Mouse (Mus musculus): ENCODE data around the gene Gm28778. TPM values are rescaled to one million over a fixed set of nuclear protein-coding genes. Genes with fewer than 3 reads are reported as not detected.
A peak's percentile ranks its signal among the peaks of the same experiment; 100 is the strongest.
"Not testable (repeated sequence)": the region's sequence is repeated elsewhere in the genome, so short reads cannot be mapped to it uniquely, and the experiment has no call there.

The Gm28778 gene
- polyA plus RNA-seq, 1 experiment from 2014 or later, result not detected

DNA sequence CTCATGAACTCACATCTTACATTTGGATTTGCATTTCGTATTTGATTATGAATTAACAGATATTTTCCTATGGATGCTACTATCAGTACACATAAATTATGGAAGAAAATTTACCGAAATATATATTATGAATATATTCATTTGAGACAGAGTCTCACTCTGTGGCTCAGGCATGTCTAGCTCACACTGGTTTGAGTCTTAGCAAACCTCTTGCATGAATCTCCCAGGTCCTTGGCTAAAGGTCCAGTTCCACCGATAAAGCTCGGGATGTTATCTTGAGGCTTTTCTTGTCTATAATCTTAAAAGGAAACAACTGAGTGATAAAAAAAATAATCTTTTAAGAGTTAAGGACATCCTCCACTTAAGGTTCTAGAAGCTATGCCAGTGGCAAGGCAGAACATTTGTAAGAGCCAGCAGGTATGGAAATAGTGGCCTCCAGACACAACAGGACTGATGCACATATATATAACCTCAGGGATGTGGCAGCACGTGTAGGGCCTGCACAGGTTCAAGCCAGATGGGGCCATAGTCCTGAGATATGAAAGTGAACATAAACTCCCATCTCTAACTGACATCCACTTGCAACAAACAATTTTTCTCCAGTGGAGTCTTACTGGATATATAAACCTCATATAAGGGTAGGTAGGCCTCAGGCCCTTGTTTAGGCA is 28.1 kb downstream of the Gm28778 start:
- Histone ChIP-seq H3K4me1 (no peaks in the 10 kb centered on the region), H3K27ac (no peak overlapping the region), H3K4me3 (no peak overlapping the region), H3K27me3 (no peaks in the 10 kb centered on the region), H3K36me3 (no peaks in the 10 kb centered on the region), H3K9ac (no peak overlapping the region), H3K9me3 (no peaks in the 10 kb centered on the region), H3K4me2 (no peak overlapping the region)
- WGBS, result 89% methylated on average over 5 of the region's 5 CpGs
- ATAC-seq (ENCODE audit: borderline replicate concordance, extremely low read depth, low FRiP score, low TSS enrichment), result no peak

DNA sequence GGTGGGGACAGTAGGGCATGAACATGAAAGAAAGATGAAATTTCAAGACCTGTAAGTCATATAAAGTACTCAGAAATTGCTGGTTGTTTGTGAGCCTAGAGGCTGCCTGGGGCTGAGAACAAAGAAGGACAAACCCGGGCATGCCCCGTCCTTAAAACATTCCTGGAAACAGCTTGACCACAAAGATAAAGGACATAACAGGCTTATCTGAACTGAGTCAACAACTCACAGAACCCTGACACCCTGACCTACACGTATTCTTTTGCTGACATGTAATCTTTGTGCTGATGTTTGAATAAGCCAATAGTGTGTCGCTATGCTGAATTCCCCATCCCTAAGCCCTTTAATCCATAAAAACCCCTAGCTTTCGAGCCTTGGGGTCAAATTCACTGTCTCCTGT is 36.6 kb downstream of the Gm28778 start:
- H3K27me3 ChIP-seq; H3K4me3 ChIP-seq; ATAC-seq (ENCODE audit: borderline replicate concordance, extremely low read depth, low FRiP score, low TSS enrichment); H3K27ac ChIP-seq; H3K9ac ChIP-seq; H3K9me3 ChIP-seq; H3K4me1 ChIP-seq; H3K4me2 ChIP-seq; H3K36me3 ChIP-seq: not testable (repeated sequence)
- WGBS, result 57% methylated on average over 5 of the region's 5 CpGs

DNA sequence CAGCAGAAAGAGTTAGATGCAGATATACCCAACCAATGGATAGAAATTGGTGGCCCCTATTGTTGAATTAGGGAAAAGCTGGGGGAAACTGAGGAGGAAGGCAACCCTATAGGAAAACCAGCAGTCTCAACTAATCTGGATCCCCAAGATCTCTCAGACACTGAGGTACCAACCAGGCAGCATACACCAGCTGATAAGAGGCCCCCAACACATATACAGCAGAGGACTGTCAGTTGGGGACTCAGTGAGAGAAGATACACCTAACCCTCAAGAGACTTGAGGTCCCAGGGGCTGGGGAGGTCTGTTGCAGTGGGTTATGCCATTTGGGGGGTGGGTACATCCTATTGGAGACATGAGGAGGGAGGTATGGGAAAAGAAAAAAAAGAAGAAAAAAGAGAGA is 38.6 kb downstream of the Gm28778 start:
- Histone ChIP-seq H3K4me3 (no peak overlapping the region), H3K36me3 (no peaks in the 10 kb centered on the region), H3K27me3 (no peaks in the 10 kb centered on the region), H3K4me1 (no peaks in the 10 kb centered on the region), H3K9ac (no peak overlapping the region), H3K4me2 (no peak overlapping the region), H3K27ac (no peak overlapping the region), H3K9me3 (no peaks in the 10 kb centered on the region)
- ATAC-seq (ENCODE audit: borderline replicate concordance, extremely low read depth, low FRiP score, low TSS enrichment), result no peak

DNA sequence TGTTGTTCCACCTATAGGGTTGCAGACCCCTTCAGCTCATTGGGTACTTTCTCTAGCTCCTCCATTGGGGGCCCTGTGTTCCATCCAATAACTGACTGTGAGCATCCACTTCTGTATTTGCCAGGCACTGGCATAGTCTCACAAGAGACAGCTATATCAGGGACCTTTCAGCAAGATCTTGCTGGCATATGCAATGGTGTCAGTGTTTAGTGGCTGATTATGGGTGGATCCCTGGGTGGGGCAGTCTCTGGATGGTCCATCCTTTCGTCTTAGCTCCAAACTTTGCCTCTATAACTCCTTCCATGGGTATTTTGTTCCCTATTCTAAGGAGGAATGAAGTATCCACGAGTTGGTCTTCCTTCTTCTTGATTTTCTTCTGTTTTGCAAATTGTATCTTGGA is 40.5 kb downstream of the Gm28778 start:
- WGBS, result 52% methylated on average over 2 of the region's 2 CpGs
- H3K27me3 ChIP-seq; H3K4me2 ChIP-seq; H3K9me3 ChIP-seq; H3K4me1 ChIP-seq; H3K4me3 ChIP-seq; ATAC-seq (ENCODE audit: borderline replicate concordance, extremely low read depth, low FRiP score, low TSS enrichment); H3K9ac ChIP-seq; H3K27ac ChIP-seq: not testable (repeated sequence)
- H3K36me3 ChIP-seq, result peaks cover 14% of the 10 kb centered on the region

GRCm38 (mm10) chr1:53341071-53341470 is 44.2 kb downstream of the Gm28778 start:
- Histone ChIP-seq H3K4me2 (no peak overlapping the region), H3K27ac (no peak overlapping the region), H3K36me3 (peaks cover 42% of the 10 kb centered on the region), H3K9me3 (no peaks in the 10 kb centered on the region), H3K9ac (no peak overlapping the region), H3K27me3 (no peaks in the 10 kb centered on the region), H3K4me1 (no peaks in the 10 kb centered on the region), H3K4me3 (no peak overlapping the region)
- WGBS, result 92% methylated on average over 2 of the region's 2 CpGs
- ATAC-seq (ENCODE audit: borderline replicate concordance, extremely low read depth, low FRiP score, low TSS enrichment), result no peak

- peak within 1 kb of the TSS; percentile 97 for H3K4me3 ChIP-seq
- peak; percentile 100 for ATAC-seq (ENCODE audit: borderline replicate concordance, extremely low read depth, low FRiP score, low TSS enrichment)
- peak within 1 kb of the TSS; percentile 98 for H3K9ac ChIP-seq
- peaks cover 5% of the 10 kb centered on the region for H3K4me1 ChIP-seq
- WGBS, result under 1% methylated on average over 43 of the region's 44 CpGs
- peak within 1 kb of the TSS; percentile 84 for H3K27ac ChIP-seq
- H3K9me3 ChIP-seq, result no peaks in the 10 kb centered on the region
- no peaks in the 10 kb centered on the region for H3K27me3 ChIP-seq
- H3K36me3 ChIP-seq, result peaks cover 8% of the 10 kb centered on the region
- peak within 1 kb of the TSS; percentile 51 for H3K4me2 ChIP-seq
Observed at GRCm38 (mm10) chr1:53352327-53353261, 55.7 kb downstream of the Gm28778 start, which contains the start of the genes Asdurf, Gm28551 and Asnsd1. Gene Asdurf (minus strand): TSS chr1:53352619. Gene Gm28551 (minus strand): TSS chr1:53352667. Gene Asnsd1 (minus strand): TSS chr1:53352752.

- ATAC-seq (ENCODE audit: borderline replicate concordance, extremely low read depth, low FRiP score, low TSS enrichment), result no peak
- H3K9me3 ChIP-seq, result no peaks in the 10 kb centered on the region
- no peak overlapping the region for H3K4me2 ChIP-seq
- H3K27me3 ChIP-seq, result no peaks in the 10 kb centered on the region
- no peak overlapping the region for H3K9ac ChIP-seq
- H3K4me1 ChIP-seq, result no peaks in the 10 kb centered on the region
- no peaks in the 10 kb centered on the region for H3K36me3 ChIP-seq
- no peak overlapping the region for H3K4me3 ChIP-seq
- H3K27ac ChIP-seq, result no peak overlapping the region
Observed at GRCm38 (mm10) chr1:53358988-53359387, 62.1 kb downstream of the Gm28778 start.

Other genes starting within 250 kb of the Gm28778 start
- 0.14 TPM in 1 of 2 replicates, not detected in the other for gene Mstn, start 235.5 kb upstream of the Gm28778 start, polyA plus RNA-seq (2015; fragmentation: Nextera tagmentation; extraction: Ambion mirVana)
- not detected in 2 replicates for gene 1700019A02Rik, start 109.5 kb upstream of the Gm28778 start, polyA plus RNA-seq (2015; fragmentation: Nextera tagmentation; extraction: Ambion mirVana)
- 15.1 and 16.5 TPM in 2 replicates for gene Pms1, start 93 bp upstream of the Gm28778 start, polyA plus RNA-seq (2015; fragmentation: Nextera tagmentation; extraction: Ambion mirVana)
- 39.7 and 42.0 TPM in 2 replicates for gene Ormdl1, start within 50 bp of the Gm28778 start, polyA plus RNA-seq (2015; fragmentation: Nextera tagmentation; extraction: Ambion mirVana)
- gene Osgepl1, start 16.5 kb downstream of the Gm28778 start, polyA plus RNA-seq (2015; fragmentation: Nextera tagmentation; extraction: Ambion mirVana), result 23.5 and 23.8 TPM in 2 replicates
- not detected in 2 replicates for gene Asdurf, start 55.5 kb downstream of the Gm28778 start, polyA plus RNA-seq (2015; fragmentation: Nextera tagmentation; extraction: Ambion mirVana)
- 0.24 and 0.75 TPM in 2 replicates for gene Gm28551, start 55.6 kb downstream of the Gm28778 start, polyA plus RNA-seq (2015; fragmentation: Nextera tagmentation; extraction: Ambion mirVana)
- gene Asnsd1, start 55.6 kb downstream of the Gm28778 start, polyA plus RNA-seq (2015; fragmentation: Nextera tagmentation; extraction: Ambion mirVana), result 65.0 and 66.7 TPM in 2 replicates